Mouse (Mus musculus) hindbrain, embryonic 10.5 days (tissue): ENCODE results near the gene Gm21972. TPM values are rescaled to one million over a fixed set of nuclear protein-coding genes. Genes with fewer than 3 reads are reported as not detected.

ENCODE experiments used
- DNase-seq: peaks from one replicate; pipeline ENCODE4 v3.0.0-alpha.2; 2017; ENCODE audit warnings: low spot score
- H3K27ac ChIP-seq: fragments of 300-500 bp; sonication (generic); 2 replicates; pipeline ENCODE4 v1.5.1; 2016; ENCODE audit warnings: mild to moderate bottlenecking, moderate library complexity
- H3K27me3 ChIP-seq: fragments of 300-500 bp; sonication (generic); 2 replicates; pipeline ENCODE4 v1.6.1; 2016; ENCODE audit warnings: mild to moderate bottlenecking; ENCODE audit not compliant: poor library complexity, insufficient read depth, severe bottlenecking
- H3K36me3 ChIP-seq: fragments of 300-500 bp; sonication (generic); 2 replicates; pipeline ENCODE4 v1.6.1; 2016; ENCODE audit warnings: mild to moderate bottlenecking, moderate library complexity
- H3K4me1 ChIP-seq: fragments of 300-500 bp; sonication (generic); replicated peaks from 2 replicates; pipeline ENCODE4 v1.6.1; 2016; ENCODE audit warnings: mild to moderate bottlenecking
- H3K4me3 ChIP-seq: fragments of 300-500 bp; sonication (generic); 2 replicates; pipeline ENCODE4 v1.5.1; 2016; ENCODE audit warnings: mild to moderate bottlenecking, moderate library complexity
- H3K9me3 ChIP-seq: fragments of 300-500 bp; sonication (generic); 2 replicates; pipeline ENCODE4 v1.6.1; 2016; ENCODE audit warnings: mild to moderate bottlenecking, moderate library complexity
- whole genome bisulfite sequencing: fragments of 180-500 bp; shearing (Covaris S2); methylation state at CpG from one replicate; pipeline ENCODE4 v1.1.7; 2016; 5-methylcytosine and 5-hydroxymethylcytosine counted together
- polyA plus RNA-seq: library from polyadenylated mRNA; unstranded; fragments of >200 nt; fragmentation: Nextera tagmentation; extraction: Ambion mirVana; gene quantifications from 2 replicates; pipeline ENCODE4 v1.2.1, GENCODE M21; 2016

The Gm21972 gene
- polyA plus RNA-seq, 1 experiment from 2014 or later, result not detected

DNA sequence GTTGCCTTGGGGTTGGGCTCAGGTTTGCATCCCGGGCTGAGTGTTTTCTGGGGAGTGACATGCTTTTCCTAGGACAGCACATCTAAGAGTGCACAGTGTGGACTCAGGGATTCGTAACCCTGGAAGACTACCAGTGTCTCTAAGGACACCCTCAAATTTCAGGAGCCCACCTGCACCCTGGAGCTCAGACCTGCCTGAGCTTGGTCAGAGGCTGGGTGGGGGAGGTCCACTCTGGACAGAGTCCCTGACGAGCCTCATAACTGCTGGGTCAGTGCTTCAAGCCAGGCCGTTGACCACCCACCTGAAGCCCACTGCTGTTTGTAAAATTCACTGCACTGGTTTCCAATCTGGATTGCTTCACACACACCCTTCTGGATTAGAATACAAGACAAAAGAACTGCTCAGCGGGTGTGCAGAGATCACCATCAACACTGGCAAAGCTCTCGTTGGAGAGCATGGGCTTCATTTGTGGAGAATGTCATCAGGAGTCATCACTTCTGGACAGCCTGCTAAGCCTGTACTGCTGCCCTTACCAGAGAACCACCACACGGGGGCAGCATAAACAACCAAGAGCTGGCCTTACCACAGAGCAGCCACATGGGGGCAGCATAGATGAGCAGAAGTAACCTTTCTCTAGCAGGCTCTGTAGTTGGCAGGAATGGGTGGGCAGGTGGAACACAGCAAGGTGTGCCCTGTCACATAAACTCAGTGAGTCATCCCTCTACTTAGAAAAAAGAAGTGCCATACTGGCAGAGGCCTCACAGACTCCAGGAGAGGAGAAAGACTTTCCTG is 45.2 kb downstream of the Gm21972 start:
- Histone ChIP-seq H3K27me3 (no peaks in the 10 kb centered on the region), H3K9me3 (no peaks in the 10 kb centered on the region), H3K4me3 (no peak overlapping the region), H3K4me1 (no peaks in the 10 kb centered on the region), H3K27ac (no peak overlapping the region), H3K36me3 (peaks cover 67% of the 10 kb centered on the region)
- peak; percentile 80 for DNase-seq
- 52% methylated on average over 7 of the region's 7 CpGs for WGBS

DNA sequence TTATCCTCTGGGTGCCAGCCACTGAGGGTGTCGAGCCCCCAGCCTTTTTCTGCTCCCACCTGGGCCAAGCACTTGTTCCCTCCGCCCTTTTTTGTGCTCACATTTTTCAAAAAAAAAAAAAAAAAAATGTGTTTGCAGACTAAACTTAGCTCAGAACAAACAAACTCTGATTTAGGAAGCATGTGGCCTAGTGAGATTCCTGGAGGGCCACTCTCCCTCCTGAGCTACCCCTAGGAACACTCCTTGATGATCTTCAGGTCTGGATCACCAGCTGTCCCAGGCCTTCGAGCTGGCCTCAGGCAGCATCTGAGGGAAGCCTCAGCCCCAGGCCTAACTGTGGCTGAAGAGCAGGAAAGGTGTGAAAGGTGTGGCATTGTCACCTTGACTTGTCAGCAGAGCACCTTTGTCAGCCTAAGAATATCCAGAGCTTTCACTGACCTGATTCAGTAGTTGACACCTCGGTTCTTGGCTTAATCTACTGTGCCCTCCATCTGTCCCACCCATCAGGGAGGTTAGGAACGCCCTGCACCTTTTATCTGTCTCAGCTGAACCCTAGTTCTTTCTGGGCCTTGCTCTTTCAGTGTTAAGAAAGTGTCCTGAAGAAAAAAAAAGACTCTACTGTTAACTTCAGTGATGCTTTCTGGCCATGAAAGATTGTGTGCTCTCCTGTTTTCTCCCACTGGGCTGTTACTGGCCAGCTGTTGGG is 48.7 kb downstream of the Gm21972 start:
- Histone ChIP-seq H3K36me3 (peaks cover 39% of the 10 kb centered on the region), H3K27me3 (no peaks in the 10 kb centered on the region), H3K27ac (no peak overlapping the region), H3K4me1 (no peaks in the 10 kb centered on the region), H3K9me3 (no peaks in the 10 kb centered on the region), H3K4me3 (no peak overlapping the region)
- WGBS, result 88% methylated on average over 5 of the region's 5 CpGs
- DNase-seq, result no peak

DNA sequence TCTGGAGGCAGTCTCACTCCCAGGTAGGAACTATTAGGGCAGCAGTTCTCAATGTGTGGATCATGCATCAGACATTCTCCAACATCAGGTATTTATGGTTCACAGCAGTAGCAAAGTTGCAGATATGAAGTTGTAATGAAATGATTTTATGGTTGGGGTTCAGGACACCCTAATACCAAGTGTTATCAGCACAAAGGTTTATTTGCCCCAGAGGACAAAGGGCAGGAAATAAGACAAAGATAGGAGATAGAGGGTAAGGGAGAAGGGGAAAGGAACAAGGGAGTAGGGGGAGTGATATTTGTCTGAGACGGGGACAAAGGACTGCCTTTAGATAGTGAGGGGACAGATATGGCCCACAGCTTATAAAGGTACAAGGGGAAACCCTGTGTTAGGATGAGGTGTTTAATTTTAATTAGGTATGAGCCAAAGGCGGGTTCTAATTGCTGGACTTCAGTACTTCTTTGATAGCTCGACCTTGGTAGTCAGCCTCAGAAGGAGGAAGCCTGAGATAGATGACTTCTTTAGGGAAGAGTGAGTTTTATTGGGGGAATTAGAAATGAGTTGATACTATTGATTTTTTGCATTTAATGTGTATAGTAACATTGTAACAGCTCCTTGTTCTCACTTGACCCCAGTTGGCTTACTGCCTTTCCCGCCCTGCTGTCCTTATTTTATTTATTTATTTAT is 50.3 kb downstream of the Gm21972 start:
- Histone ChIP-seq H3K36me3 (peaks cover 24% of the 10 kb centered on the region), H3K9me3 (no peaks in the 10 kb centered on the region), H3K27ac (no peak overlapping the region), H3K4me1 (no peaks in the 10 kb centered on the region), H3K4me3 (no peak overlapping the region), H3K27me3 (no peaks in the 10 kb centered on the region)
- DNase-seq, result no peak
- WGBS, result 90% methylated on average over 4 of the region's 4 CpGs

DNA sequence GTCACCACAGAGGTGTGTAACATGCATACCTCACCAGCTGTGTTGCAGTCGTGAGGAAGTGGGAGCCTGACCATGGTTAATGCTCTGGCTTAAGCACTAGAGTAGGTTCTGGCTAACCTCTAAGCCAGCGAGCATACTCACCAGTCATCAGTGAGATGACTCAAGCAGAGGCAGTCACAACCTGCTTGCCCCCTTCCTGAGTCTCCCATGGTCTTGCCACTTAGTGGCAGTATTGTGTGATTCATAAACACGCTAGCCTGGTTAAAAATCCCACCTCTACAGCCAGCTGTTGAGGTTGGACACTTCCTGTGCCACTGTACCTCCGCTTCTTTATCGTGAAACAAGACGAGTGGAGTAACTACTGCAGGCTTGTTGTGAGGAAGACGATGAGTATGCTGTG is 53.3 kb downstream of the Gm21972 start:
- WGBS, result 88% methylated on average over 7 of the region's 7 CpGs
- Histone ChIP-seq H3K4me1 (no peaks in the 10 kb centered on the region), H3K27ac (no peak overlapping the region), H3K27me3 (no peaks in the 10 kb centered on the region), H3K36me3 (peaks cover 41% of the 10 kb centered on the region), H3K4me3 (no peak overlapping the region), H3K9me3 (no peaks in the 10 kb centered on the region)
- DNase-seq, result no peak

DNA sequence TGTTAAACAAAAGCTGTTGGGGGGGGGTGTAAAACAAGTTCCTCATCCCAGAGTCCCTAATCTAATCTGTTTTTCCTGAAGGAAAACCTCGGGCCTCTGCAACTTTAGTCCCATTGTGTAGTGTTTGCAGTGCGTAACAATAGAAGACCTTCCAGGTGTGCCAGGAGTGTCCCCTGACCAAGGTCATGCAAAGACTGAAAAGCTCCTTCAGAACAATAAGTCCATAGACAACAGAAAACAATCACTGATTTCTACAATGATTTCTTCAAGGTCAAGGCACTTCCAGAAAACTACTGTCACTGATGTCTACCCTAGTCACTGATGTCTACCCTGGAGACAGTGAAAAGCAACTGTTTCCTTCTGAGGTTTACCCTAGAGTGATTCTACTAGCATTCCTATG is 54.4 kb downstream of the Gm21972 start:
- 79% methylated on average over 2 of the region's 2 CpGs for WGBS
- no peak overlapping the region for H3K4me3 ChIP-seq
- no peak for DNase-seq
- no peaks in the 10 kb centered on the region for H3K27me3 ChIP-seq
- no peaks in the 10 kb centered on the region for H3K4me1 ChIP-seq
- no peaks in the 10 kb centered on the region for H3K9me3 ChIP-seq
- peaks cover 47% of the 10 kb centered on the region for H3K36me3 ChIP-seq
- H3K27ac ChIP-seq, result no peak overlapping the region

DNA sequence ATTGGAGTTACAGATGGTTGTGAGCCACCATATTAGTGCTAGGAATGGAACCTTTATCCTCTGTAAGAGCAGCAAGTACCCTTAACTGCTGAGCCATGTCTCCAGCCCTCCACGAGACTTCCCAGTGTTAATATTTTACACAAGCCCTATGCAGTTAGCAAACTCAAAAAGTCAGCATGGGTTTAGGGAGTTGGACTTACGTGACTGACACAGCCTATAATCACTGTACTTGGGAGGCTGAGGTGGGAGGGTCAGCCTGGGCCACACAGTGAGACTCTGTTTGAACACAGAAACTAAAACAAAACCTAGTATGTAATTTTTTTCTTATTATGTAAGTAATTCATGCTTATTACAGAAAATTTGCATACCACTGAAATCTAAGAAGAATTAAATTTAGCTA is 54.8 kb downstream of the Gm21972 start:
- Histone ChIP-seq H3K4me1 (no peaks in the 10 kb centered on the region), H3K4me3 (no peak overlapping the region), H3K27ac (no peak overlapping the region), H3K27me3 (no peaks in the 10 kb centered on the region), H3K36me3 (peaks cover 45% of the 10 kb centered on the region), H3K9me3 (no peaks in the 10 kb centered on the region)
- DNase-seq, result no peak
- 89% methylated on average over 2 of the region's 2 CpGs for WGBS

DNA sequence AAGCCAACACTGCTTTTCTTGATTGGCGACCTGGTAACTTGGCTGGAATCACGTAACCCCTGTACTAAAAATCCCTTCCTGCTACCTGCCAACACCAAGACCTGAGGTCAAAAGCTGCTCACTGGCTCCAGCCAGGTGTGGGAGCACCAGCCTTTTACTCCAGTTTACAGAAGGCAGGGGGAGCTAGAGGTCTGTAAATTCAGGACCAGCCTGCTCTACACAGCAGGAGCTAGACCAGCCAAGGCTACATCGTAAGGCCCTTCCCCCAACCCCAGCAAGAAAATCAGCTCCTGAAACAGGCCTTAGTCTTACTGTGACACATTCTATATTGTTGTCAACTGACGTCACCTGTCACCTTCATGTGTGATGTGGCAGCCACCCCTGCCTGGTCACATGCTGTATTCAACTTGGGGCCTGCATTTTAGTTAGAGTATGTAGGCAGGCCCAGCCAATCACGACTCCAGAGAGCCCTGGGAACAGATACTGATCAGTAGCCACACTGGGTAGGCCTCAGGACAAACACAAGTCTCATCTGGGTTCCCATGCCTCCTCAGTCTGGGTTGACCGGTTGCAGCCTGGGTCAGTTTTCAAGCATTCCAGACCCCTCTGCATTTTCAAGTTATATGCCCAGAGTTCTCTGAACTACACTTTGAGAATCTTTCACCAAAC is 55.7 kb downstream of the Gm21972 start:
- no peaks in the 10 kb centered on the region for H3K9me3 ChIP-seq
- WGBS, result 79% methylated on average over 6 of the region's 6 CpGs

DNA sequence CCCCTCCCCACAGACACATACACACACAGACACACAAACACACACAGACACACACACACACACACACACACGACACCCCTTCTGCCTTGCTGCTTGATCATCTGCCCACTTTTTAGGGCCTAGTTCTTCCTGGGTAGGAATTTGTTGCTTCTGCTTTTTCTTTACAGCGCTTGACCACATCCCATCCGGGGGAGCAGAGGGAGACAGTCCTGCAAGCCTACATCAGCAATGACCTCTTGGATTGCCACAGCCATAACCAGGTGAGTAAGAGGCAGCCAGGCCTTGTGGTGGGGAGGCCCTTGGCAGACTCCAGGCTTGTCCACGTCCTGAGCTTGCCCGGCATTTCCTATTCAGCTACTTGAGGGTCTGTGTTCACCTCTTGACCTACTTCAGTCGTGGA is 57.4 kb downstream of the Gm21972 start:
- no peaks in the 10 kb centered on the region for H3K9me3 ChIP-seq
- no peaks in the 10 kb centered on the region for H3K4me1 ChIP-seq
- peaks cover 65% of the 10 kb centered on the region for H3K36me3 ChIP-seq
- H3K27ac ChIP-seq, result no peak overlapping the region
- WGBS, result 86% methylated on average over 6 of the region's 6 CpGs
- DNase-seq, result no peak
- no peaks in the 10 kb centered on the region for H3K27me3 ChIP-seq
- H3K4me3 ChIP-seq, result no peak overlapping the region

More for the DNA sequence above, 55.7 kb downstream of the Gm21972 start:
- H3K4me3 ChIP-seq, result no peak overlapping the region
- no peaks in the 10 kb centered on the region for H3K27me3 ChIP-seq
- H3K36me3 ChIP-seq, result peaks cover 51% of the 10 kb centered on the region
- DNase-seq, result no peak
- no peaks in the 10 kb centered on the region for H3K4me1 ChIP-seq
- H3K27ac ChIP-seq, result no peak overlapping the region

DNA sequence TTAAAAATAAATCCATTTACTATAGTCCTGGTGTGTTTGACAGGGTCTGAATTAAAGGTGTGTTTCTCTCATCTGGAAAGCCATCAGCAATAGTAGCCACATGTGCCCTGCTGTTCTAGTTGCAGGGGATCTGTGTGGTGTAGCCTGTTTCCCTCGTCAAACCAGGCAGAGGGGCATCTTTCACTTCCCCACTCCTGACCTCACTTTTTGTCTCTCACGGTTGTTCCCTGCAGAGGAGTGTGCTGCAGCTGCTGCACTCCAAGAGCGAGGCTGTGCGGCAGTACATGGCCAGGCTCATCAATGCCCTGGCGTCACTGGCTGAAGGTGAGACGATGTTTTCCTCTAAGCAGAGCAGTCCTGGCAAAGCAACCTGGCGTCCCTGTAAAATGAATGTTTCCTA is 60.6 kb downstream of the Gm21972 start:
- H3K36me3 ChIP-seq, result peaks cover 85% of the 10 kb centered on the region
- peaks cover 19% of the 10 kb centered on the region for H3K4me1 ChIP-seq
- 83% methylated on average over 7 of the region's 7 CpGs for WGBS
- H3K27ac ChIP-seq, result no peak overlapping the region
- peaks cover 4% of the 10 kb centered on the region; the same call in 1 of the 2 replicates for H3K27me3 ChIP-seq
- DNase-seq, result no peak
- H3K4me3 ChIP-seq, result no peak overlapping the region
- no peaks in the 10 kb centered on the region for H3K9me3 ChIP-seq

DNA sequence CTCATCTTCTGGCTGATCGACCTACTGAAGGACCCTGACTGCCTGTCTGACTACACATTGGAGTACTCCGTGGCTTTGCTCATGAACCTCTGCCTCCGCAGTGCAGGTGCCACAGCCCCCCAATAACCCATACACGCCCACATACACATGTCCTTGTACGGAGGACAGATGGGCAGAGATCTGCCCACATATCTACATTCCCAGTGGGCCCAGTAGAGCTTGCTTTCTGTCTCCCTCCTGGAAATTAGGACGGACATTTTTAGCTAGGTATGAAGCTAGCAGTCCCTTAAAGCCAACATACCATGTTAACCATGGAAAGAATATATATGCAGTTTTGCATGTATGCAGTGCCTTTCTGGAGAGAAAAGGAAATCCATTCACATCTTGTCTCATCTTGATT is 64.8 kb downstream of the Gm21972 start:
- no peak overlapping the region for H3K27ac ChIP-seq
- H3K9me3 ChIP-seq, result no peaks in the 10 kb centered on the region
- peaks cover 91% of the 10 kb centered on the region for H3K36me3 ChIP-seq
- peaks cover 20% of the 10 kb centered on the region for H3K4me1 ChIP-seq
- DNase-seq, result no peak
- H3K27me3 ChIP-seq, result peaks cover 4% of the 10 kb centered on the region; the same call in 1 of the 2 replicates
- WGBS, result 69% methylated on average over 6 of the region's 6 CpGs
- no peak overlapping the region for H3K4me3 ChIP-seq

DNA sequence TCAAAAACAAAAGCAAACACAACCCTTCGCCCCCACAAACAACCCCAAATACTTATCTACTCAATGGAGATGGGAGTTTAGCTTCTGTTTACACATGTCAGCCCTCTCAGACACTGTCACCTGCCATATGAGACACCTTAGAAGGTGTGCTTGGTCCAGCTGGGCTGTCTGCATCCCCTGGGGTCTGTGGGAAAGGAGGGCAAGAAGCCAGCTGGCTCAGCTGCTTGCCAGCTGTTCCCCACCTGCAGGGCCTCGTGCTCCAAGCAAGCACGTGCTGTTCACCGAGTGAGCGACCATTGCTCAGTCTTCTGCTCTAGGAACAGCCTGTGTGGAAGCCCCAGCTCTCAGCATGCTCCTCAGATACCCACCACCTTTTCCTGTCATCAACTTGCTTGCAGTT is 65.6 kb downstream of the Gm21972 start:
- Histone ChIP-seq H3K27ac (no peak overlapping the region), H3K27me3 (peaks cover 4% of the 10 kb centered on the region; the same call in 1 of the 2 replicates), H3K4me1 (peaks cover 20% of the 10 kb centered on the region), H3K36me3 (peaks cover 94% of the 10 kb centered on the region), H3K9me3 (no peaks in the 10 kb centered on the region), H3K4me3 (no peak overlapping the region)
- DNase-seq, result no peak
- WGBS, result 81% methylated on average over 5 of the region's 5 CpGs

DNA sequence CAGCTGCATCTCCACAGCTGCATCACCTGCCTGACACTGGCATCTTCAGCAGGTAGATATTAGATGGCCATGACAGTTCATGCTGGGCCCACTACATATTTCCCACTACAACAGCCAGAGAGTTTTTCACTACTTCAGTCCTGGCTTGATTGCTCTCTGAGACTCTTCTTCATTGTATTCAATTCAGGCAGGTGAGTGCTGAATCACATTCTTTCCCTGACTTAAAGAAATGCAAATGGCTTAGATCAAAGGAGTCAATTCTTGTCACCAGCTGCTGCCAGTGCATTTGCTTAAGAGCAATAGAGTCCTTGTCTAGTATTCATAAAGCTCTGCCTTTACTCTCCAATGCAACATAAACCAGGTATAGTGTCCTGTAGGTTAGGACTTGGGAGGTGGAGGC is 67.9 kb downstream of the Gm21972 start:
- Histone ChIP-seq H3K4me1 (peaks cover 20% of the 10 kb centered on the region), H3K36me3 (peaks cover 94% of the 10 kb centered on the region)
- DNase-seq, result no peak

More for the DNA sequence above, 67.9 kb downstream of the Gm21972 start:
- Histone ChIP-seq H3K9me3 (no peaks in the 10 kb centered on the region), H3K27ac (no peak overlapping the region), H3K4me3 (no peak overlapping the region), H3K27me3 (peaks cover 4% of the 10 kb centered on the region; the same call in 1 of the 2 replicates)
